Mouse (Mus musculus) right cerebral cortex, postnatal 4 days (tissue): ENCODE data around the gene Hspd1.

ENCODE experiments used
- DNase-seq: peaks from one replicate; pipeline ENCODE4 v3.0.0-alpha.2; 2022

Hspd1 gene

GRCm38 (mm10) chr1:55031026-55031779 lies 56.8 kb downstream of the Hspd1 start:
- DNase-seq = no peak

DNA sequence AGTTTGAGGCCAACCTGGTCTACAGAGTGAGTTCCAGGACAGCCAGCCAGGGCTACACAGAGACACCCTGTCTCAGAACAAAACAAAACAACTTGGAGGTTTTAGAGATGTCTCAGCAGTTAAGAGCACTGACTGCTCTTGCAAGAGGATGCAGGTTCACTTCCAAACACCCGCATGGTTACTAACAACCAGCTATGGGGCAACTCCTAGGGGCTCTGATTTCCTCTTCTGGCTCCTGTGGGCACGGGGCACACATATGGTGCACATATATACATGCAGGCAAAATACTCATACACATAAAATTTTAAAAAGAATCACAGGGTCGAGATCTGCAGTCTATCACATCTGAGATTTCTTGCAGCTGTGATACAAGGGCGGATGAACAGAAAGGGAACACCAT lies 58.6 kb downstream of the Hspd1 start:
- DNase-seq = no peak

DNA sequence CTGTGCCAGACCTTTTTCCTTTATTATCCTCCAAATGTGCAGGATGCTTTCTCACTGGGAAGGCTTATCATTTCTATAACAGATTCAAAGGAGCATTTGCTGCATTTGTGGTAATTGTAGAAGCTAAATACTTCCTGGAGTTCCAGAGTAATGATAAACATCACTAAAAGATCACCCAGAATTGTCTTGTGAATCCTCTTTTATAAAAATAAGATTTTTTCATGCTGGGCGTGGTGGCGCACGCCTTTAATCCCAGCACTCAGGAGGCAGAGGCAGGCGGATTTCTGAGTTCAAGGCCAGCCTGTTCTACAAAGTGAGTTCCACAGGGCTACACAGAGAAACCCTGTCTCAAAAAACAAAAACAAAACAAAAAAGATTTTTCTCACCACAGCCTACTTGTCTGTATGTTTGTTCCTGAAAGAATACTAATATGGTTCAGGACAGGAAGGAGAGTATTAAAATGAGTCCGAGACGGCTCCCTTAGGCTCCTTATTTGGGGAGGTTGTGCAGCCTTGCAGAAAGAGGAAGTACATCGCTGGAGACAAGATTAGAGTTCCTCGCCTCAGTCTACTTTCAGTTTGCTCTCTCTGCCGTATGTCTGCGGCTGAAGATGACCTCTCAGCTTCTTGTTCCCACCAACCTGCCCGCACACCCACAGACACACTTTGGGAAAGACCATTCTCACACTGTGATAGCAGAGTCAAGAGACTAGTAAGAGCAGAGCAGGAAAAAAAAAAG lies 59.4 kb downstream of the Hspd1 start:
- no peak for DNase-seq

DNA sequence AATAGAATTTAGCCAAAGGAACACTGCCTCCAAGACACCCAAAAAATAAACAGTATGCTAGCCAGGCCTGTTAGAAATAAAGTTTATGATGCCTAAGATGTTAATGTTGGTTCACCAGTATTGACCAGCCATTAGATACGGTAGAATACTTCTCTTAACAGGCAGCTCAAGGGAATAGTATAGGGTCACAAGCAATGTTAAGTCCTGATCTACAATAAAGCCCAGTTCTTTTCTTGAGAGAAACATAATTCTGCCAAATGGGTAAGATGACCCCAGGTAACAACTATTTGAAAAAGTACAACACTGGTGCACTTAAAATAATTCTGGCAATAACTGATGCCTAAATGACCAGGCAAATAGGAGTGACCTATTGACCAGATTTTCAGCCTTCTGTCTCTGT lies 60.1 kb downstream of the Hspd1 start:
- DNase-seq = no peak
